Mouse (Mus musculus) neural tube, embryonic 14.5 days (tissue): ENCODE data around the gene Pycr2. TPM values are rescaled to one million over a fixed set of nuclear protein-coding genes. Genes with fewer than 3 reads are reported as not detected.
"Not testable (repeated sequence)": the region's sequence is repeated elsewhere in the genome, so short reads cannot be mapped to it uniquely, and the experiment has no call there.

Experiments used
- ATAC-seq: fragments of 200-750 bp; cut with Nextera tagmentation; 2 replicates; pipeline ENCODE4 v1.8.0; 2017; ENCODE audit warnings: low read depth, mild to moderate bottlenecking, moderate TSS enrichment, moderate library complexity
- H3K27ac ChIP-seq: fragments of 300-500 bp; sonication (generic); 2 replicates; pipeline ENCODE4 v1.5.1; 2014; ENCODE audit warnings: low read depth, mild to moderate bottlenecking, control low read depth, low read length, moderate library complexity, mixed read lengths
- H3K27me3 ChIP-seq: fragments of 300-500 bp; sonication (generic); 2 replicates; pipeline ENCODE4 v1.6.1; 2014; ENCODE audit warnings: low read length; ENCODE audit not compliant: control insufficient read depth, insufficient read depth
- H3K36me3 ChIP-seq: fragments of 300-500 bp; sonication (generic); 2 replicates; pipeline ENCODE4 v1.6.1; 2014; ENCODE audit warnings: low read length, mixed read lengths; ENCODE audit not compliant: control insufficient read depth, insufficient read depth
- H3K4me1 ChIP-seq: fragments of 300-500 bp; sonication (generic); 2 replicates; pipeline ENCODE4 v1.6.1; 2014; ENCODE audit warnings: low read length; ENCODE audit not compliant: control insufficient read depth, insufficient read depth
- H3K4me2 ChIP-seq: fragments of 300-500 bp; sonication (generic); 2 replicates; pipeline ENCODE4 v1.6.1; 2014; ENCODE audit warnings: mild to moderate bottlenecking, low read depth, low read length, control low read depth
- H3K4me3 ChIP-seq: fragments of 300-500 bp; sonication (generic); 2 replicates; pipeline ENCODE4 v1.5.1; 2014; ENCODE audit warnings: low read depth, low read length, control low read depth, mixed read lengths
- H3K9ac ChIP-seq: fragments of 300-500 bp; sonication (generic); replicated peaks from 2 replicates; pipeline ENCODE4 v1.6.1; 2014; ENCODE audit warnings: low read depth, mild to moderate bottlenecking, control low read depth, low read length, mixed read lengths
- H3K9me3 ChIP-seq: fragments of 300-500 bp; sonication (generic); 2 replicates; pipeline ENCODE4 v1.6.1; 2016; ENCODE audit warnings: low read length; ENCODE audit not compliant: control insufficient read depth
- WGBS: fragments of 180-500 bp; shearing (Covaris S2); extraction: QIAGEN DNeasy Blood & Tissue Kit; methylation state at CpG from one replicate; pipeline ENCODE4 v1.1.7; 2014; 5-methylcytosine and 5-hydroxymethylcytosine counted together
- polyA plus RNA-seq: library from polyadenylated mRNA; unstranded; fragments of >200 nt; fragmentation: Nextera tagmentation; extraction: Ambion mirVana; gene quantifications from 2 replicates; pipeline ENCODE4 v1.2.1, GENCODE M21; 2014

Pycr2 gene
- polyA plus RNA-seq, 1 experiment from 2014 or later, result 65.9 TPM

- ATAC-seq, result no peak
- H3K9me3 ChIP-seq, result no peaks in the 10 kb centered on the region
- peaks cover 8% of the 10 kb centered on the region; the same call in 1 of the 2 replicates for H3K27me3 ChIP-seq
- no peak overlapping the region for H3K4me3 ChIP-seq
- H3K36me3 ChIP-seq, result no peaks in the 10 kb centered on the region
- H3K9ac ChIP-seq, result no peak overlapping the region
- H3K27ac ChIP-seq, result no peak overlapping the region
- WGBS, result 55% methylated on average over 3 of the region's 3 CpGs
- no peaks in the 10 kb centered on the region for H3K4me1 ChIP-seq
- no peak overlapping the region for H3K4me2 ChIP-seq
Measured at GRCm38 (mm10) chr1:180931106-180931505, 27.0 kb downstream of the Pycr2 start.

DNA sequence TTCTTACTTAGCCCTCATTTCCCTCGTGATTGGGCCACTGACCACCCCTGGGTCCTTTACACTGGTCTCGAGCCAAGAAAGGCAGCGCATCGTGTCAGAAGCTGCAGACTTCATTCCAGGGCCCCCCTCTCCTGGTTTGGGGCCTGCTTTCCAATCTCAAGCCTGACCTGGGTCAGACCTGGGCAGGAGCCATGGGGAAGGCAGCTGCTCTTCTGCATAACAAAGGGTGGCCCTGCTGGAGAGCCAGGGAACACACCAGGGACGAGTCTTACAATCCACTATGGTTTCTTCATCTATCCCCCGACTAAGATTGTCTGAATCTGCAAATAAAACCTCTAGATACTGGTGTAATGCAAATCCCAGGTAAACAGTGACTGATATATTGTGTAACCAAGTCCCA lies 29.6 kb downstream of the Pycr2 start:
- WGBS, result 14% methylated on average over 6 of the region's 6 CpGs
- Histone ChIP-seq H3K27me3 (peaks cover 17% of the 10 kb centered on the region), H3K9ac (no peak overlapping the region), H3K4me3 (no peak overlapping the region), H3K9me3 (no peaks in the 10 kb centered on the region), H3K36me3 (no peaks in the 10 kb centered on the region), H3K4me1 (no peaks in the 10 kb centered on the region), H3K4me2 (no peak overlapping the region), H3K27ac (no peak overlapping the region)
- no peak for ATAC-seq

GRCm38 (mm10) chr1:180934467-180935419 lies 30.6 kb downstream of the Pycr2 start, which contains the start of gene Lefty1:
TSS of gene Lefty1 (plus strand) at chr1:180935022.
- Histone ChIP-seq H3K9ac (no peak within 1 kb of the TSS), H3K9me3 (no peaks in the 10 kb centered on the region), H3K4me1 (no peaks in the 10 kb centered on the region), H3K27ac (no peak within 1 kb of the TSS), H3K27me3 (peaks cover 17% of the 10 kb centered on the region), H3K4me2 (no peak within 1 kb of the TSS), H3K4me3 (no peak within 1 kb of the TSS), H3K36me3 (no peaks in the 10 kb centered on the region)
- no peak for ATAC-seq
- 12% methylated on average over 21 of the region's 21 CpGs for WGBS

DNA sequence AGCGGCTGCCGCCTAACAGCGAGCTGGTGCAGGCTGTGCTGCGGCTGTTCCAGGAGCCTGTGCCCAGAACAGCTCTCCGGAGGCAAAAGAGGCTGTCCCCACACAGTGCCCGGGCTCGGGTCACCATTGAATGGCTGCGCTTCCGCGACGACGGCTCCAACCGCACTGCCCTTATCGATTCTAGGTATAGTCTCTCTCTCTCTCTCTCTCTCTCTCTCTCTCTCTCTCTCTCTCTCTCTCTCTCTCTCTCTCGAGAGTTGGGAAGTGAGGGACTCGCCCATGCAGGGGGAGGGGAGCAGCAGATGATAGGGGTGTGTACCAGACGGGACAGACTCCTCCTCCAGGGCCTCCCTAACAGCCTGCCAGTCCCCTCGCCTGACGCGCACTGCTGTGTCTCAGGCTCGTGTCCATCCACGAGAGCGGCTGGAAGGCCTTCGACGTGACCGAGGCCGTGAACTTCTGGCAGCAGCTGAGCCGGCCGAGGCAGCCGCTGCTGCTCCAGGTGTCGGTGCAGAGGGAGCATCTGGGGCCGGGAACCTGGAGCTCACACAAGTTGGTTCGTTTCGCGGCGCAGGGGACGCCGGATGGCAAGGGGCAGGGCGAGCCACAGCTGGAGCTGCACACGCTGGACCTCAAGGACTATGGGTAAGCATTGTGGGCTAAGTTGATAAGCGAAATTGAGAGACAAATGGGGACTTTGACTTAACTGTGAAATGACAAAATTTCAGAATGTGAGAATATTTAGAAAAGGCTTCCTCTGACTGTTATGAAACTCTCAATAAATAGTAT lies 32.7 kb downstream of the Pycr2 start:
- H3K9ac ChIP-seq, H3K9me3 ChIP-seq, H3K4me1 ChIP-seq, H3K36me3 ChIP-seq, H3K27ac ChIP-seq: not testable (repeated sequence)
- peak overlapping the region; percentile 13; the same call in 1 of the 2 replicates for H3K4me3 ChIP-seq
- under 1% methylated on average over 33 of the region's 41 CpGs for WGBS
- ATAC-seq, result peak; percentile 57; the same call in 1 of the 2 replicates
- peak overlapping the region; percentile 31; the same call in 1 of the 2 replicates for H3K4me2 ChIP-seq
- H3K27me3 ChIP-seq, result peaks cover 24% of the 10 kb centered on the region

GRCm38 (mm10) chr1:180937631-180938030 lies 33.5 kb downstream of the Pycr2 start:
- H3K27ac ChIP-seq, H3K4me3 ChIP-seq, H3K4me1 ChIP-seq, H3K4me2 ChIP-seq, ATAC-seq, H3K9ac ChIP-seq, H3K36me3 ChIP-seq, H3K9me3 ChIP-seq: not testable (repeated sequence)
- peaks cover 32% of the 10 kb centered on the region for H3K27me3 ChIP-seq
- whole genome bisulfite sequencing, result 19% methylated on average over 13 of the region's 13 CpGs

GRCm38 (mm10) chr1:180938781-180939180 lies 34.7 kb downstream of the Pycr2 start:
- H3K4me1 ChIP-seq, ATAC-seq, H3K9ac ChIP-seq, H3K4me3 ChIP-seq, H3K9me3 ChIP-seq, H3K36me3 ChIP-seq, H3K4me2 ChIP-seq, H3K27ac ChIP-seq: not testable (repeated sequence)
- H3K27me3 ChIP-seq, result peaks cover 43% of the 10 kb centered on the region
- WGBS, result 80% methylated on average over 2 of the region's 2 CpGs

DNA sequence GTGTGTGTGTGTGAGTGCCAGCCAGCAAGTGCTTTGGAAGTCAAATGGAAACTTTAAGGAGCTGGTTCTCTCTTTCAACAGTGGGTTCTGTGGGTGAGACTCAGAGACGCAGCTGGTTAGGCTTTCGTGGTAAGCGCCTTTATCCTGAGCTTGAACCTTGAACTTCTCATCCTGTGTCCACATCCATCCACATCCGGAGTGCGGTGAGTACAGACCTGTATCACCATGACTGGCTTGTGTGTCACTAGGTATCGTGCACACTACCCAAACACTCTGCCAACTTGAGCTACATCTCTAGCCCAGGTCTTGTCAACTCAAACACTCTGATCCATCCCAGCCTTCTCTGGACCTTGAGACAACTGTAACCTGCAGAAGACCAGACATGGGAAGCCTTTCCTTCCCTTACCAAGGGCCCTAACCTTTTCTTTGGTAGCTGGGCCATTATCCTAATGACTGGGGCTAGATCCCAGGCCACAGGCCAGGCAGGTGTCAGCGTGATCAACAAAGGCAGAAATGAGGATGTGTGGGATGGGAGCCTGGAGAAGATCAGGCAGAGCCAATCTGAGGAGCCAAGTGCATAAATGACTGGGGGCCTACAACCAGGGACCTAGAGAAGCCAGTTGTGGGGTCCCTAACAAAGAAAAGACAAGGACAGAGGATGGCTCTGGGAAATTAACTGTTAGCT lies 36.8 kb downstream of the Pycr2 start:
- peaks cover 5% of the 10 kb centered on the region; the same call in 1 of the 2 replicates for H3K4me1 ChIP-seq
- H3K4me2 ChIP-seq, result no peak overlapping the region
- H3K27me3 ChIP-seq, result peaks cover 42% of the 10 kb centered on the region
- ATAC-seq, result no peak
- WGBS, result 86% methylated on average over 7 of the region's 7 CpGs
- H3K9me3 ChIP-seq, result no peaks in the 10 kb centered on the region
- H3K4me3 ChIP-seq, result no peak overlapping the region
- H3K27ac ChIP-seq, result no peak overlapping the region
- H3K36me3 ChIP-seq, result no peaks in the 10 kb centered on the region
- H3K9ac ChIP-seq, result no peak overlapping the region

DNA sequence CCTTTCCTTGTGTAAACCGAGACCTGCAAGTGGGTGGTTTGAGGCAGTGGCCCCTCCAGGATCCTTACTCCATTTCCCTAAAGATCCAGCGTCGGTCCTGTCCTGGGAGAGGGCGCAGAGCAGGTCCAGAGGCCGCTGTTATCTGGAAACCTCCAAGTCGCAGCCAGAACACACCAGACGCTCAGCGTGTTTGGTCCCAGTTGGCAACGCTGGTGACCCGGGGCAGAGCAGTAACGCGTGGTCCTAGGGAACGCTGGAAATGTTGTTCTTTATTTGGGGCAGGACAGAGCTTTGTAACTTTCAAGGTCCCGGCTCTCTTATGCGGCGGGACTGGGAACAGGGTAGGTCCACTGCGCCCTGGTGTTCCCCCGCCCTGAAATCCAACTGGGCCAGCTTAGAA lies 37.6 kb downstream of the Pycr2 start:
- peaks cover 5% of the 10 kb centered on the region; the same call in 1 of the 2 replicates for H3K4me1 ChIP-seq
- no peak overlapping the region for H3K27ac ChIP-seq
- no peaks in the 10 kb centered on the region for H3K36me3 ChIP-seq
- peak; percentile 12; the same call in 1 of the 2 replicates for ATAC-seq
- peaks cover 38% of the 10 kb centered on the region for H3K27me3 ChIP-seq
- peak overlapping the region; percentile 95 for H3K4me2 ChIP-seq
- H3K9ac ChIP-seq, result peak overlapping the region; percentile 41; the same call in 1 of the 2 replicates
- H3K9me3 ChIP-seq, result no peaks in the 10 kb centered on the region
- peak overlapping the region; percentile 54 for H3K4me3 ChIP-seq
- 5% methylated on average over 18 of the region's 18 CpGs for WGBS
